ENCODE assay signal across 8 mouse cellular contexts in the genomic region with DNA sequence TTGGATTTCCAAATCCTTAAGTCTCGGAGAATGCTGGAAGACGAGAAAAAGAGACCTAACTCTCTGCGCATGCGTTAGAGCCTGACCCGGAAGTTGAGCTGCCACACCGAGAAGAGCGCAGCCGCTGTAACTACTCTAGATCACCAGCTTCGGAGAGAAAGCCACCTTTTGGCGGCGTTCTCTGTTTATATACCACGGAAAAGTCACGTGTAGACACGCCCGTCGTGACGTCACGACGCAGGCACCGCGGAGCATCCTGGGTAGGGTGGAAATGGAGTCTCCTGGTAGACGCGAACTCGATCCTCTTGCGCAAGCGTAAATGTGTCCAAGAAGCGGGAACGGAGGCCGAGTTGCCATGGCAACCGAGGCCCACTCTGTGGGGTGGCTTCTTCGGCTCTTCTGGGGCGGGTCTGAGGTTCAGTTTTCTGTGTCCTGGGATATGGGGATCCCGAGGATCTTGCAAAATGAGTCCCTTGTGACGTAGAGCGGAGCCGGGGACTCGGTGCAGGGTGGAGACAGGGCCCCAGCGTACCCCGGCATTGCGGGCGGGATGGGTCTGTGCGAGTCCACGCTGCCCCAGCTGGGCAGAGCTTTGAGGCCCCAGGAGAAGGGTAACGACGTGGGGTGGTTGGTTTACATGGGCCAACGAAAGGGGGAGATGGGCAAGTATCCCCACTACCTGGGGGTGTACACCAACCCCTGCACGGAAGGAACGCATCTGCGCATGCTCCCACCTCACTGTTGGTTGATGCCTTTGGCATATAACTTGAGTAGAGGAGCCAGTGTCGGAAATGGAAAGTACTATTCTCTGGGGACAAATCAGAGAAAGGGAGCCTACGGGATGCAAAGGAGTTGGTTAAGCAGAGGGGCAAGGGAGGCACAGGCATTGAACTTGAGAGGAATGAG. TPM values are rescaled to one million over a fixed set of nuclear protein-coding genes. Genes with fewer than 3 reads are reported as not detected.
A peak's percentile ranks its signal among the peaks of the same experiment; 100 is the strongest.
DNase-seq lines count a peak whose midpoint lies in the region; ATAC-seq lines count a peak whose summit lies in the region.

A gene (minus strand): TSS at position 53 of the 906 bp plus-strand sequence.
A gene (plus strand): TSS at position 234 of the 906 bp plus-strand sequence.

- peak; percentile 94 to 99 for DNase-seq in adrenal gland, adult (ENCODE audit: inconsistent age in 2 of 2, low spot score in 1 of 2)
- peak; percentile 99 for DNase-seq in embryo, embryonic 10.5 days (ENCODE audit: low spot score)
- DNase-seq in gastrocnemius, postnatal 14 days, result peak; percentile 93
- peak; percentile 95 to 96 for DNase-seq in left cerebral cortex, postnatal 10 days (ENCODE audit: extremely low spot score in 1 of 2, low spot score in 2 of 2)
- peak; percentile 94 for DNase-seq in right cerebral cortex, postnatal 25 days
- peak; percentile 92 to 94 for DNase-seq in urinary bladder, postnatal 4 days (ENCODE audit: low spot score in 2 of 2)

- intact Hi-C loops in gastrocnemius, postnatal 14 days (cut with DNase I; ENCODE audit: low total_unique reads), result no loop called here
- intact Hi-C loops in left cerebral cortex, postnatal 10 days (cut with DNase I), result no loop called here

- peak; percentile 90 for ATAC-seq in inflammation-experienced regulatory T-cells, adult 6 months
- peak; percentile 75 for ATAC-seq in megakaryocyte-erythroid progenitor cell, adult 5-6 weeks (replicated peaks; ENCODE audit: low FRiP score, low TSS enrichment, poor library complexity, severe bottlenecking)

RNA-seq across cellular contexts. Expression of the first gene that starts in this region (rescaled TPM):
- 10 to 100 TPM; 20.6 to 23.6 TPM for total RNA-seq in gastrocnemius, postnatal 14 days (2021)
- 10 to 100 TPM; 66.8 to 86.1 (median 78.3) TPM for polyA plus RNA-seq in inflammation-experienced regulatory T-cells, adult 6 months (2017; shearing (Covaris generic))
- total RNA-seq in left cerebral cortex, postnatal 10 days (2021), result 10 to 100 TPM; 47.2 to 51.3 TPM
- total RNA-seq in megakaryocyte-erythroid progenitor cell, adult 5-6 weeks (2014; fragmentation: Nextera tagmentation), result 112 and 139 TPM in 2 replicates
- total RNA-seq in megakaryocyte-erythroid progenitor cell, adult 5-6 weeks (2017), result 214 and 264 TPM in 2 replicates

RNA-seq across cellular contexts. Expression of the second gene that starts in this region (rescaled TPM):
- total RNA-seq in gastrocnemius, postnatal 14 days (2021), result not detected
- polyA plus RNA-seq in inflammation-experienced regulatory T-cells, adult 6 months (2017; shearing (Covaris generic)), result 1 to 10 TPM in 1 of 3 experiments, under 1 TPM in 2; 0.51 to 1.7 (median 0.67) TPM
- total RNA-seq in left cerebral cortex, postnatal 10 days (2021), result under 1 TPM in 1 of 2 experiments, not detected in 1; 0.51 TPM
- not detected in 2 replicates for total RNA-seq in megakaryocyte-erythroid progenitor cell, adult 5-6 weeks (2014; fragmentation: Nextera tagmentation)
- not detected in 2 replicates for total RNA-seq in megakaryocyte-erythroid progenitor cell, adult 5-6 weeks (2017)

Comparison
In these comparisons a context has a peak if more than half of its experiments do, and no peak if none do; other contexts are left out.
1. Peak in every context shown above with its lines: DNase-seq and ATAC-seq.